Mouse (Mus musculus) frontal cortex, adult (tissue): Measurements from ENCODE around the gene Sowahc.

ENCODE experiments used
- ATAC-seq: cut with Nextera tagmentation; 2 replicates; pipeline ENCODE4 v1.9.2; 2017; ENCODE audit warnings: mild to moderate bottlenecking, moderate library complexity, mixed read lengths; ENCODE audit not compliant: low TSS enrichment

The Sowahc gene

DNA sequence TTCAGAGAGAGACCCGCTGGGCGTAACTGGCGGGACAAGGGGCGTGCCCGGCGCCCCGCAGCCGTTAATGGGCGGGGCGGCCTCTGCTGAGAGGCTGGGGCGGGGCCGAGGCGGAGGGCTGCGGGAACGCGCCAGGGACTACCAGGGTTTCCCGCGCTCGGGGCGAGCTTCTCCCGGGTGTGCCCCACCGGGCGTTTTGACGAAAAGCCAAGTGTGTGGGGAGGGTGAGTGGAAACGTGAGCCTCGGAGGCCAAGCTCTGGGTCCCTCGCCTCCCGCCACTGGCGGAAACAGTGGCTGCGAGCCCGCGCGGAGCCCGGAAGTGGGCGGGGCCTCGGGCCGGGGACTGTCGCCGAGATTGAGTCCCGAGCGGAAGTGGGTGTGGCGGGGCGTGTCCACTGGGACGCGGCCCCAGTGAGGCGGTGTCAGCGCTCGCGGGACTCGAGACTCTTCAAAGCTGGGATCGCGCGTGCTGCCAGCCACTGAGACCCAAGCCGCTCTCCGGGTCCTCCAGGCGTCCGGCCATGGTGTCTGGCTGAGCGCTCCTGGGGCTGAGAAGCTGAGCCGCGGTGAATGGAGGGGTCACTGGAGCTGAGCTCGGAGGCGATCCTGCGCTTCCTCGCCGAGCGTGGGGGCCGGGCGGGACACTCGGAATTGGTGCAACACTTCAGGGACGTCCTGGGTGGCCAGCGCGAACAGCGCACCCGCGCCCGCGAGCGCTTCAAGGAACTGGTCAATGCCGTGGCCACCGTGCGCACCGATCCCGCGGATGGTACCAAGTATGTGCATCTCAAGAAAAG, at the start of gene Sowahc, which contains the start of gene Sept10:
Gene Sowahc (plus strand): TSS at position 481 of the 798 bp plus-strand sequence.
Gene Sept10 (minus strand): TSS at position 375 of the 798 bp plus-strand sequence.
- peak; percentile 94 for ATAC-seq

DNA sequence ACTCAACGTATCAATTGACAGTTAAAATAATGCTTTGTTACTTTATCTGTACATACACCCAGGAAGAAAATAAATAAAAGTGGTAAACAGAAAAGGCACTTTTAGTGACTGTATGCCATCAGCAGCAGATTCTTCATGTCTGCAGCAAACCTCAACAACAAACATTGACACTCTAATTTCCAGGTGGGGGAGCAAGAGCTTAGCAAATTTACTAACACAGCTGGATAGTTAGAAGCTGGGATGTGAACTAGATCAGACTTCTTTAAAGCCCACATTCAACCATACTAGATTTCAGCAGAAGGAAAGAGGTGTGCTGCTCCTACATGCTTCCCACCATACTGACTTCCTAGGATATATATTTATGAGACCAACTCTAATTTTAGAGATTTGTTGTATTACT, 49.2 kb upstream of the Sowahc start:
- no peak for ATAC-seq

DNA sequence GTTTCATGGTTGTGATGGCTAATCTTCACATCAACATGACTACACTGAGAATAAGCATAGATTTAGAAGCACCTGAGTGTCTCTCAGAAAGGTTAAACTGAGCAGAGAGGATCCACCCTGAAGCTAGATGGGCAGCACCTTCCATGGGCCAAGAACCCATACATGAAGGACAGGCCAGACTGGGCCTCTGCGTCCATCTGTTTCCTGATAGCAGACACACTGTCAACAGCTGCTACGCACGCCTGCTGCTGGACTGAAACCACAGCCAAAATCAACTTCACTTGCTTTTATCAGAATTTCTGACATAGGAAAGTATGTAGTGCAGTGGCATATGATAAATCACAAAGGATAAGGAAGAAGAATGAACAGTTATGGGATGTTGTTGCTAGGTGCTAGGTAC, 42.1 kb upstream of the Sowahc start:
- no peak for ATAC-seq

GRCm38 (mm10) chr10:59182306-59182705, 39.4 kb upstream of the Sowahc start:
- no peak for ATAC-seq

- no peak for ATAC-seq
These were observed 26.9 kb upstream of the Sowahc start for GRCm38 (mm10) chr10:59194891-59195290.

DNA sequence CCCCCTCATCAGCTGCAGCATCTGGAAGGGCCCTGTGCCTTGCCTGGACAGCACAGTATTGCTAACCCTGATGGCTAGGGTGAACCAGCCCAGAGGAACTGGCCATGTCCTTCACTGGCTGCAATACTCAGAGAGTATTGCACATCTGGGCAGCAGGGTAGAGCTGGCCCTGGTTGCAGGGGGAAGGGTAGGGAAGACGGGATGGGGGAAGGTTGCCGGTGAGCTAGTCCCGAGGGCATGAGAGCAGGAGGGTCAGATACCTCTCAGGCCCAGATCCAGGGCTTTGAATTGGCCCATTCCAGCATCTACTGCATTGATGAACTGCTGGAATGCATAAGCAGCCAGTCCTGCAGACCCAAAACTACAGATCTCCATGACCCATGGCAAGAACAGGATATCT, 25.0 kb upstream of the Sowahc start:
- ATAC-seq: no peak

DNA sequence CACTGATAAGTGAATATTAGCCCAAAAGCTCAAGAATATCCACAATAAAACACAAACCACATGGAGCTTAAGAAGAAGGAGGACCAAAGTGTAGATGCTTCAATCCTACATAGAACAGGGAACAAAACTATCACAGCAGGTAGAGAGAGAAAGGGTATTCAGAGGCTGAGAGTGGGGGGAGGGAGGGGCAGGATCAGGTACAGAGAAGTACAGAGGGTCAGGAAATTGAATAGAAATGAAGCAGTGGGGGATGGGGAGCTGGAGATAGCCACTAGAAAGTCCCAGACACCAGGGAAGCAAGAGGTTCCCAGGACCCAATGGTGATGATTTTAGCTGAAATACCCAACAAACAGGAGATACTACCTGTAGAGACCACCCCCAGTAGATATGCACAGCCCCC, 21.7 kb upstream of the Sowahc start:
- no peak for ATAC-seq

DNA sequence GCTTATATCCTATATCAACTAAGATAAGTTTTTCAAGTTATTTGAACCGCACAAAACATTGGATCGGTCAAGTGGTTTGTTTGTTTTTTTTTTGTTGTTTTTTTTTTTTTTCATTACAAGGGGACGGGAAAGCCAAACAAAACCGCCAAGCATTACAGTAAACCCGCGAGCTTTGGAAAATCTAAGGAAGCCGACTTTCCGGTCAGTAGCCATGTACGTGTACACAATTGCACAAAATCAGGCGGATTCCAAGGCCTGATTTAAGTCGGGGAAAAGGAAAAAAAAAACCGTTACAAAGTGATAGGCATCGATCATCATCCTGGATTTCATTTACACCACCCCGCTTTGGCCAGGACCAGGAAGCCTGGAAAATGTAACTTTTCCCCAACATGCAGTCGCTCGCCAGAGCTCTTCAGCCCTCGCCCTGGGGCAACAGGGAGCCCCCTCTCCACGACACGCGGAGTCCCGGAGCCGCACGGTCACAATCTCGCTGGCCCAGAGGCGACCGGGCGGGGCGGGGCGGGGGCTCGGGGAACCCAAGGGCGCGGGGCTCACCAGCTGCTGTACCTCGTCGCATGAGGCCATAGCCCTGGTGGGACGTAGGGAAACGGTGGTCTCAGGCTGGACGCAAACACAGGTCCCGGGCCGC, 805 bp upstream of the Sowahc start:
- no peak; the same call in 1 of the 2 replicates for ATAC-seq

DNA sequence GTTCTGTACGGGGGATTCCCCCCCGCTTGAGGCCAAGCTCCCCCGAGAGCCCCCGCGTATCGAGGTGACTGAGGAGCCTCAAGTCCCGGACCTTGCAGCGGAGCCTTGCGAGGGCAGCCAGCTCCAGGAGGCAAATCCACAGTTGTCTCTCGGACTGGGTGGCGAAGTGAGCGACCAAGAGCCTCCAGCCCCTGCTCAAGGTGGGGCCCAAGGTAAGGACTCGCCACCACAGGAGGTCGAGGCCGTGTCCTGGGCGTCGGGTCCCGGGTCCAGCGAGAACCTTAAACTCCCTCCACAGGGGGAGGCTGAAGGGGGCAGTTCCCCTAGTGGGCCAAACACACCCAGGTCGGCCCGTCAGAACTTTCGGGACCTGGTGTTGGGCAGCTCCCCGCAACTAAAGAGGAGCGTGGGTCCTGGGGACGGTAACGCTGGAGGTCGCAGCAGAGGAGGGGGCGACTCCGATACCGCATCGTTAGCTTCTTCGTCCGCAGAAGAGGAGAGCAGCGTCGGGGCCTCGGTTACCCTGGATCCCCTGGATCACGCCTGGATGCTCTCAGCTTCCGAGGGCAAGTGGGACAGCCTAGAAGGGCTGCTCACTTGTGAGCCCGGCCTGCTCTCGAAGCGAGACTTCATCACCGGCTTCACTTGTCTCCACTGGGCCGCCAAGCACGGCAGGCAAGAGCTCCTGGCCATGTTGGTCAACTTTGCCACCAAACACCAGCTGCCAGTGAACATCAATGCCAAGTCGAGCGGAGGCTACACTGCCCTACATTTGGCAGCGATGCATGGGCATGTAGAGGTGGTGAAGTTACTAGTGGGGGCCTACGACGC, 733 bp downstream of the Sowahc start:
- ATAC-seq: peak; percentile 11; the same call in 1 of the 2 replicates

DNA sequence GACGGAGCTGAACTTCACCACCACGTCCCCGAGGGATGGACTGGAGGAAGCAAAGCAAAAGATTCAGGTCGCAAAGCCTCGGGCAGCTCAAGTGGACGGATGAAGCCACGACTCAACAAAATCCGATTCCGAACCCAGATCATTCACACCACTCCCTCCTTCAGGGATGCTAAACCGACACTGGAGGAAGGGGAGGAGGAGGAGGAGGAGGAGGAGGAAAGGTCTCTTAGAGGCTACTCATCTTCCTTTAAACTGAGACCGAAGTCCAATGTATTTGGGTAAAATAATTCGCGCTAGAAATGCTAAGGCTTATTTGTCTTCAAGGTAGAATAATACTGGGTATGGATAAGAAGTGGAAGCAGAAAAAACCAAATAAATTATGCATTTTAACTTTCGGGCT, 1.5 kb downstream of the Sowahc start:
- no peak for ATAC-seq

GRCm38 (mm10) chr10:59223890-59224289, 2.1 kb downstream of the Sowahc start:
- no peak for ATAC-seq

DNA sequence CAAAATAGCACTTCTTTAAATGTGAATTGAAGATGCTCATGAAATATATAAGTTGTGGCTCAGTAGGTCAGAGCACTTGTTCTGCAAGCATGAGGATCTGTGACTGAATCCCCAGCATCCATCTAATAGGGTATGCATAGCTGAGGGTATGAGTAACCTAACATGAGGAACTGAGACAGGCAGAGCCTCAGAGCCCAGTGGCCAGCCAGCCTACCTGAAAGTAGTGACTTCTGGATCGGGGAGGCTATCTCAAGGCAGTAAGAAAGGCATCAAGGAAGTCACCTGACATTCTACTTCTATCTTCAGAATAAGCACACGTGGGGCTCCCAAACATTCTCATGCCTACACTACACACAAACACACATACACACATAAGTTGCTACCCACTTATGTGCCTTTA, 3.4 kb downstream of the Sowahc start:
- ATAC-seq: no peak

DNA sequence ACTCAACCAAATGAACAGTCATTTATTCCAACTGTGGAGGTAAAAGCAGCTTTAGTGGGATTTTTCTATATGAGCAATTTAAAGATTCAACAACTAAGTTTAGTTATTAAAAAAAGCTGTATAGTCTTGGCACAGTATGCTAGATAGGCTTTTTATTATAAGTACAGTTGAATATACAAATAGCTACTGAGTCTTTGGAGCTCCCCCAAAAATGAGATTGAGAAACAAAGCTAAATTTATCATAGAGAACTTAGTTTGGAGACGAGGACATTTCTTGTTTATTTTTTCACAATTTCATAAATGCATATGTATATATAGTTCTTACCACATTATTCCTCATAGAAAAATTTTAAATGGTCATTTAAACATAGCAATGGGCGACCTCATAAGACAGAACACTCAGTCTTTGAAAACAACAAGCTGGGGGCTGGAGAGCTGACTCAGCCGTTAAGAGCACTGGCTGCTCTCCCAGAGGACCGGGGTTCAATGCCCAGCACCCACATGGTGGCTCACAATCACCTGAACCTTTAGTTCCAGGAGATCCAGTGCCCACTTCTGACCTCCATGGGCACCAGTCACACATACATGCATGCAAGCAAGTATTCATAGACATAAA, 7.6 kb downstream of the Sowahc start:
- ATAC-seq: peak; percentile 38; the same call in 1 of the 2 replicates

DNA sequence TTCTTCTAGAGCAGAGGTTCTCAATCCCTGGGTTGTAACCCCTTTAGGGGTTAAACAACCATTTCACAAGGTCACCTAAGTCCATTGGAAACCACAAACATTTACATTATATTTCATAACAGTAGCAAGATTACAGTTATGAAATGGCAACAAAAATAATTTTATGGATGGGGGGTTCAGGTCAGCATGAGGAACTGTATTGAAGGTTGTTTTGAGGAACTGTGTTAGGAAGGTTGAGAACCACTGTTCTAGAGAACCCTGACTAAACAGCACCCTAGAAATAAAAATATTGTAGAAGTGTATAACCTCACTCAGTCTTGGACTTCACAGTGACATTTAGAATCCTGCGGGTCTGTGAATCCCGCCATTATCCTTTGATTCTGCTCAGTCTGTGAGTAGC, 13.5 kb downstream of the Sowahc start:
- no peak for ATAC-seq

GRCm38 (mm10) chr10:59235847-59236246, 14.1 kb downstream of the Sowahc start:
- no peak for ATAC-seq

GRCm38 (mm10) chr10:59236486-59236885, 14.7 kb downstream of the Sowahc start:
- no peak for ATAC-seq

- no peak for ATAC-seq
These were observed 16.0 kb downstream of the Sowahc start for GRCm38 (mm10) chr10:59237757-59238156.

DNA sequence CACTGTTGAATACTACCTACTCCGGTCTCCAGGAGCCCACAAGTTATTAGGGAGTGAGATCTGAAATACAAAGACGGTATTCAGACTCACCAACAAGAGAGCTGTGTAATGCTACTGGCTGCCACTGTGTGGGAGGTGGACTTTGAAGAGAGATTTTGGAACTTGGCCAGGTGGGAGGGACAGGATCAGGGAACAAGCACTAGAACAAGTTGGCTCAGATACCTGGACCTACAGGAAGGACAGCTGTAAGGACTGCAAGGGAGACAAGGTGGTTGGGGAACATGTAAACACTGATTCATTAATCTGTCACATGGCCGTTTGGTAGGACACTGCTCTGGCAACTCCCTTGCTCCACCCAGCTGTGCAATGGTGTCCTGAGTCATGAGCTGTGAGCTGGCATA, 19.4 kb downstream of the Sowahc start:
- no peak for ATAC-seq

DNA sequence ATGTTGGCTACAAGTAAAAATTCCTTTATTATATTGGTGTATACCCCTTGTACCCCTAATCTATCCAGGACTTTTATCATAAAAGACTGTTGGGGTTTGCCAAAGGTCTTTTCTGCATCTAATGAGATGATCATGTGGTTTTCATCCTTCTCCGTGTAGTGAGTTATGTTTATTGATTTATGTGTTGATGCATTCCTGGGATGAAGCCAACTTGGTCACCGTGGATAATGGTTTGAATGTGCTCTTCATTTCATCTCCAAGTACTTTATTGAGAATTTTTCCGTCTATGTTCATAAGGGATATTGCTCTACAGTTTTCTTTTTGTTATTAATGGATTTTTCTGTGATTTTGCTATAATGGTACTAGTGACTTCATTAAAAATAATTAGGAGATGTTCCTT, 27.8 kb downstream of the Sowahc start:
- ATAC-seq: no peak

- no peak for ATAC-seq
These were observed 28.9 kb downstream of the Sowahc start for GRCm38 (mm10) chr10:59250679-59251078.

- no peak for ATAC-seq
These were observed 30.2 kb downstream of the Sowahc start for GRCm38 (mm10) chr10:59251980-59252379.

DNA sequence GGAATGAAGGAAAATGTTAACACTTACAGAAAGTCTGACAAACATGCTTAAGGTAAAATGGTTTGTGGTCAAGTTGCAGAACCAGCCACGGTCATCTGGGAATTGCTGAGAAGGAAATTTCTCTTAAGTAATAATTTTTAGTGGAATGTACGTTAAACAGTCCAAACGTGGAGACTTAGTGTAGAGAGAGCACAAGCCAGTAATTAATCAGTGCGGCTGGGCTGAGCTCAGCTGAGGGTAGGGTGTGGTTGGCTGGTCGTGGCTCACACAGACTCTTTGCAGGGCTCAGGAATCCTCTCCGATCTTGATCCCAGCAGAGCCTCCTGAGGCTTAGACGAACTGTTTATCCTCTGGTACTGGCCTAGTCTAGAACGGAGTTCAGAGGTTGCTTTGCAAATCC, 30.6 kb downstream of the Sowahc start:
- no peak for ATAC-seq
